Mouse (Mus musculus): ENCODE data around the gene Dek. TPM values are rescaled to one million over a fixed set of nuclear protein-coding genes. Genes with fewer than 3 reads are reported as not detected.

Dek gene
- total and polyA plus RNA-seq, 3 experiments: 97.9 to 5,191 (median 207) TPM

- no peak for DNase-seq (ENCODE audit: low read depth, low spot score)
- no peak overlapping the region for H3K9ac ChIP-seq (ENCODE audit: control insufficient read depth, low read depth, low read length, poor library complexity, severe bottlenecking)
- H3K36me3 ChIP-seq (ENCODE audit: control insufficient read depth in 1 of 2, insufficient read depth in 2 of 2, low read length in 2 of 2): no peaks in the 10 kb centered on the region
- H3K4me1 ChIP-seq (ENCODE audit: control insufficient read depth in 1 of 2, insufficient read depth in 2 of 2, low read length in 2 of 2): no peaks in the 10 kb centered on the region
- no peak for TF ChIP-seq HCFC1 (IDR thresholded peaks at IDR 0.05; ENCODE audit: low read depth, low read length)
- no peak for TF ChIP-seq MAFK (IDR thresholded peaks at IDR 0.05; ENCODE audit: borderline replicate concordance, low read depth, low read length)
- TF ChIP-seq EP300 (IDR thresholded peaks at IDR 0.05; ENCODE audit: low read depth in 1 of 2, low read length in 2 of 2): no peak
- no peak for TF ChIP-seq MAX (IDR thresholded peaks at IDR 0.05; ENCODE audit: low read length)
- no peak for TF ChIP-seq USF1 (IDR thresholded peaks at IDR 0.05; ENCODE audit: low read depth, low read length)
- TF ChIP-seq BHLHE40 (IDR thresholded peaks at IDR 0.05; ENCODE audit: borderline replicate concordance, low read depth, low read length): no peak
- no peak for TF ChIP-seq POLR2AphosphoS2 (IDR thresholded peaks at IDR 0.05; ENCODE audit: low read length)
- TF ChIP-seq MEF2A (IDR thresholded peaks at IDR 0.05; ENCODE audit: extremely low read depth, insufficient replicate concordance, low read depth, low read length, poor library complexity, severe bottlenecking): no peak
- TF ChIP-seq ETS1 (IDR thresholded peaks at IDR 0.05; ENCODE audit: low read depth, low read length): no peak
- TF ChIP-seq MYC (IDR thresholded peaks at IDR 0.05; ENCODE audit: low read depth, low read length): no peak
- TF ChIP-seq ZC3H11A (IDR thresholded peaks at IDR 0.05; ENCODE audit: low read depth, low read length): no peak
- no peak for TF ChIP-seq USF2 (IDR thresholded peaks at IDR 0.05; ENCODE audit: borderline replicate concordance in 1 of 2, insufficient read depth in 1 of 2, low read depth in 1 of 2, low read length in 2 of 2)
- TF ChIP-seq MYB (IDR thresholded peaks at IDR 0.05; ENCODE audit: low read depth, low read length): no peak
- no peak overlapping the region for H3K4me3 ChIP-seq (ENCODE audit: control insufficient read depth in 1 of 2, insufficient read depth in 1 of 2, low read depth in 2 of 2, low read length in 2 of 2)
- H3K27ac ChIP-seq (ENCODE audit: control insufficient read depth, low read depth, low read length): no peak overlapping the region
- no peaks in the 10 kb centered on the region for H3K9me3 ChIP-seq (replicated peaks; ENCODE audit: insufficient read depth, low read length)
- no peaks in the 10 kb centered on the region for H3K79me2 ChIP-seq (ENCODE audit: control insufficient read depth, insufficient read depth, low read length, poor library complexity)
- no peaks in the 10 kb centered on the region; a peak in 2 of 4 replicates for H3K27me3 ChIP-seq (ENCODE audit: control insufficient read depth in 1 of 2, insufficient read depth in 2 of 2, low read length in 2 of 2)
These were observed 28.8 kb upstream of the Dek start for GRCm38 (mm10) chr13:47134836-47135235.

GRCm38 (mm10) chr13:47133058-47133457 is 27.1 kb upstream of the Dek start:
- H3K4me1 ChIP-seq (ENCODE audit: control insufficient read depth in 1 of 2, insufficient read depth in 2 of 2, low read length in 2 of 2): no peaks in the 10 kb centered on the region
- DNase-seq (ENCODE audit: low read depth, low spot score): no peak
- H3K4me3 ChIP-seq (ENCODE audit: control insufficient read depth in 1 of 2, insufficient read depth in 1 of 2, low read depth in 2 of 2, low read length in 2 of 2): no peak overlapping the region
- TF ChIP-seq USF1 (IDR thresholded peaks at IDR 0.05; ENCODE audit: low read depth, low read length): no peak
- no peak for TF ChIP-seq POLR2AphosphoS5 (IDR thresholded peaks at IDR 0.05; ENCODE audit: borderline replicate concordance, low read depth, low read length)
- TF ChIP-seq CTCF (IDR thresholded peaks at IDR 0.05 in 2 of 3, conservative IDR thresholded peaks at IDR 0.05 in 1 of 3; ENCODE audit: control insufficient read depth in 1 of 3, insufficient read depth in 1 of 3, low read depth in 2 of 3, low read length in 3 of 3, poor library complexity in 1 of 3, severe bottlenecking in 1 of 3): no peak
- no peak for TF ChIP-seq CHD1 (IDR thresholded peaks at IDR 0.05; ENCODE audit: low read depth, low read length)
- TF ChIP-seq GATA1 (IDR thresholded peaks at IDR 0.05; ENCODE audit: low read depth, low read length): no peak
- no peak for TF ChIP-seq NRF1 (IDR thresholded peaks at IDR 0.05; ENCODE audit: insufficient read depth, low read depth, low read length, poor library complexity, severe bottlenecking)
- TF ChIP-seq MAFK (IDR thresholded peaks at IDR 0.05; ENCODE audit: borderline replicate concordance, low read depth, low read length): no peak
- TF ChIP-seq UBTF (IDR thresholded peaks at IDR 0.05; ENCODE audit: borderline replicate concordance, insufficient read depth, low read depth, low read length): no peak
- TF ChIP-seq JUND (IDR thresholded peaks at IDR 0.05; ENCODE audit: low read depth, low read length): no peak
- no peak for TF ChIP-seq MXI1 (IDR thresholded peaks at IDR 0.05; ENCODE audit: low read depth, low read length)
- no peak for TF ChIP-seq CHD2 (IDR thresholded peaks at IDR 0.05; ENCODE audit: low read length)
- no peak for TF ChIP-seq RCOR1 (IDR thresholded peaks at IDR 0.05; ENCODE audit: low read depth, low read length)
- no peak for TF ChIP-seq ELF1 (IDR thresholded peaks at IDR 0.05; ENCODE audit: low read depth, low read length)
- TF ChIP-seq ZNF384 (IDR thresholded peaks at IDR 0.05; ENCODE audit: low read depth, low read length): no peak
- H3K27ac ChIP-seq (ENCODE audit: control insufficient read depth, low read depth, low read length): no peak overlapping the region
- H3K9me3 ChIP-seq (replicated peaks; ENCODE audit: insufficient read depth, low read length): no peaks in the 10 kb centered on the region
- no peaks in the 10 kb centered on the region for H3K79me2 ChIP-seq (ENCODE audit: control insufficient read depth, insufficient read depth, low read length, poor library complexity)
- H3K9ac ChIP-seq (ENCODE audit: control insufficient read depth, low read depth, low read length, poor library complexity, severe bottlenecking): no peak overlapping the region
- no peaks in the 10 kb centered on the region for H3K36me3 ChIP-seq (ENCODE audit: control insufficient read depth in 1 of 2, insufficient read depth in 2 of 2, low read length in 2 of 2)
- no peaks in the 10 kb centered on the region; a peak in 2 of 4 replicates for H3K27me3 ChIP-seq (ENCODE audit: control insufficient read depth in 1 of 2, insufficient read depth in 2 of 2, low read length in 2 of 2)

Data from MEL (cell line).